Mouse (Mus musculus) liver, embryonic 14.5 days (tissue): ENCODE results near the gene Pkd1l3. TPM values are rescaled to one million over a fixed set of nuclear protein-coding genes. Genes with fewer than 3 reads are reported as not detected.

Source experiments
- ATAC-seq: fragments of 200-750 bp; cut with Nextera tagmentation; 2 replicates; pipeline ENCODE4 v1.8.0; 2017; ENCODE audit warnings: moderate number of reproducible peaks, mild to moderate bottlenecking, moderate library complexity; ENCODE audit not compliant: insufficient read depth
- DNase-seq, 3 experiments: peaks; one replicate each; pipeline ENCODE4 v3.0.0-alpha.2; 2012 to 2013; ENCODE audit warnings: low read depth in 3 of 3, low spot score in 3 of 3
- H3K27ac ChIP-seq: fragments of 300-500 bp; sonication (generic); 2 replicates; pipeline ENCODE4 v1.5.1; 2014; ENCODE audit warnings: moderate library complexity, mild to moderate bottlenecking, control low read depth, inconsistent platforms
- H3K27me3 ChIP-seq: fragments of 300-500 bp; sonication (generic); 2 replicates; pipeline ENCODE4 v1.6.1; 2014; ENCODE audit warnings: mild to moderate bottlenecking, low read length, moderate library complexity; ENCODE audit not compliant: control insufficient read depth, insufficient read depth
- H3K36me3 ChIP-seq: fragments of 300-500 bp; sonication (generic); replicated peaks from 2 replicates; pipeline ENCODE4 v1.6.1; 2014; ENCODE audit warnings: low read depth; ENCODE audit not compliant: control insufficient read depth, insufficient read depth
- H3K4me1 ChIP-seq, 2 experiments: fragments of 200-500 bp in 1 of 2; fragments of 300-500 bp in 1 of 2; sonication (generic) in 1 of 2; replicated peaks; 2 replicates each; pipeline ENCODE4 v1.6.1; 2012 to 2014; ENCODE audit warnings: antibody characterized with exemption in 1 of 2, inconsistent platforms in 1 of 2, low read length in 1 of 2; ENCODE audit not compliant: control insufficient read depth in 2 of 2, insufficient read depth in 2 of 2
- H3K4me2 ChIP-seq: fragments of 300-500 bp; sonication (generic); 2 replicates; pipeline ENCODE4 v1.6.1; 2014; ENCODE audit warnings: low read depth, mild to moderate bottlenecking, control low read depth, moderate library complexity
- H3K4me3 ChIP-seq, 2 experiments: fragments of 200-500 bp in 1 of 2; fragments of 300-500 bp in 1 of 2; sonication (generic) in 1 of 2; 2 replicates each; pipeline ENCODE4 v1.5.1; 2012 to 2014; ENCODE audit warnings: low read depth in 2 of 2, low read length in 2 of 2, mild to moderate bottlenecking in 2 of 2, control low read depth in 1 of 2, inconsistent platforms in 1 of 2, moderate library complexity in 1 of 2; ENCODE audit not compliant: insufficient read depth in 1 of 2
- H3K9ac ChIP-seq: fragments of 300-500 bp; sonication (generic); replicated peaks from 2 replicates; pipeline ENCODE4 v1.6.1; 2014; ENCODE audit warnings: mild to moderate bottlenecking, control low read depth, moderate library complexity
- H3K9me3 ChIP-seq: fragments of 300-500 bp; sonication (generic); 2 replicates; pipeline ENCODE4 v1.6.1; 2016; ENCODE audit warnings: low read length, mixed read lengths; ENCODE audit not compliant: control insufficient read depth
- CTCF ChIP-seq: IDR thresholded peaks from 2 replicates; pipeline ENCODE4 v1.5.1; 2016; ENCODE audit warnings: antibody characterized with exemption, low read depth, control low read depth
- EP300 ChIP-seq: IDR thresholded peaks from 2 replicates; pipeline ENCODE4 v1.6.1; 2016; ENCODE audit warnings: antibody characterized with exemption, low read depth
- WGBS: fragments of 180-500 bp; shearing (Covaris S2); extraction: QIAGEN DNeasy Blood & Tissue Kit; methylation state at CpG from one replicate; pipeline ENCODE4 v1.1.7; 2014; ENCODE audit not compliant: insufficient replicate concordance; 5-methylcytosine and 5-hydroxymethylcytosine counted together
- polyA plus RNA-seq, 2 experiments: library from polyadenylated mRNA; depleted of rRNA in 1 of 2; stranded (reverse) in 1 of 2; unstranded in 1 of 2; fragments of >200 nt; fragmentation: Nextera tagmentation in 1 of 2; extraction: Ambion mirVana in 1 of 2; gene quantifications; 2 replicates each; pipeline versions ENCODE4 v1.2.1 to v1.2.3; 2012 to 2014

Gene Pkd1l3
- polyA plus RNA-seq, 2 experiments: 0.37 to 0.76 TPM

- Histone ChIP-seq H3K27me3 (no peaks in the 10 kb centered on the region), H3K4me2 (peak overlapping the region; percentile 73), H3K27ac (no peak overlapping the region), H3K36me3 (no peaks in the 10 kb centered on the region), H3K9me3 (no peaks in the 10 kb centered on the region), H3K9ac (no peak overlapping the region; the same call in 1 of the 2 replicates), H3K4me1 (peaks cover 14 to 18% of the 10 kb centered on the region in 2 experiments), H3K4me3 (peak overlapping the region in 1 of 2 experiments; percentile 69; a peak in 3 of 4 replicates)
- TF ChIP-seq CTCF (no peak), EP300 (no peak)
- ATAC-seq (no peak), DNase-seq (no peak)
- WGBS: 59% methylated on average over 6 of the region's 6 CpGs
These were observed 79.8 kb downstream of the Pkd1l3 start for GRCm38 (mm10) chr8:109694154-109694553.

- TF ChIP-seq EP300 (no peak), CTCF (no peak)
- no peaks in the 10 kb centered on the region for H3K9me3 ChIP-seq
- H3K27ac ChIP-seq: no peak overlapping the region
- no peak overlapping the region for H3K9ac ChIP-seq
- no peak overlapping the region for H3K4me2 ChIP-seq
- no peaks in the 10 kb centered on the region for H3K36me3 ChIP-seq
- H3K27me3 ChIP-seq: no peaks in the 10 kb centered on the region; the same call in 1 of the 2 replicates
- peaks cover 6 to 9% of the 10 kb centered on the region in 2 experiments; a peak in 3 of 4 replicates for H3K4me1 ChIP-seq
- 62% methylated on average over 1 of the region's 1 CpGs for WGBS
- no peak for ATAC-seq
- no peak for DNase-seq
- no peak overlapping the region for H3K4me3 ChIP-seq
These were observed 83.4 kb downstream of the Pkd1l3 start for GRCm38 (mm10) chr8:109697754-109698153.

- Histone ChIP-seq H3K27ac (no peak overlapping the region), H3K36me3 (no peaks in the 10 kb centered on the region), H3K27me3 (peaks cover 2% of the 10 kb centered on the region), H3K4me3 (no peak overlapping the region), H3K4me1 (peaks cover 6 to 9% of the 10 kb centered on the region in 2 experiments; a peak in 3 of 4 replicates), H3K9ac (no peak overlapping the region), H3K4me2 (no peak overlapping the region), H3K9me3 (no peaks in the 10 kb centered on the region)
- 55% methylated on average over 3 of the region's 3 CpGs for WGBS
- no peak for TF ChIP-seq EP300
- no peak for ATAC-seq
- no peak for DNase-seq
These were observed 84.2 kb downstream of the Pkd1l3 start for GRCm38 (mm10) chr8:109698477-109698876.

- H3K9ac ChIP-seq: peak overlapping the region; percentile 60
- DNase-seq (peak in 1 of 3 experiments; percentile 49), ATAC-seq (peak; percentile 33)
- peak overlapping the region; percentile 57 for H3K27ac ChIP-seq
- peaks cover 6% of the 10 kb centered on the region for H3K36me3 ChIP-seq
- peaks cover 2% of the 10 kb centered on the region for H3K27me3 ChIP-seq
- 2% methylated on average over 24 of the region's 24 CpGs for WGBS
- TF ChIP-seq CTCF (no peak), EP300 (no peak)
- peak overlapping the region; percentile 92 for H3K4me2 ChIP-seq
- no peaks in the 10 kb centered on the region for H3K9me3 ChIP-seq
- H3K4me3 ChIP-seq: peak overlapping the region; percentile 62 to 99
- H3K4me1 ChIP-seq: peaks cover 12 to 18% of the 10 kb centered on the region in 2 experiments
These were observed 90.4 kb downstream of the Pkd1l3 start for GRCm38 (mm10) chr8:109704565-109705319.

GRCm38 (mm10) chr8:109705320-109706075 is 91.2 kb downstream of the Pkd1l3 start, which contains the start of gene Zfp821:
Gene Zfp821 (plus strand): TSS chr8:109705546.
- Histone ChIP-seq H3K4me2 (peak within 1 kb of the TSS; percentile 92), H3K9ac (peak within 1 kb of the TSS; percentile 99), H3K4me1 (peaks cover 12 to 18% of the 10 kb centered on the region in 2 experiments), H3K4me3 (peak within 1 kb of the TSS; percentile 64 to 99), H3K27ac (peak within 1 kb of the TSS; percentile 81), H3K36me3 (peaks cover 10% of the 10 kb centered on the region), H3K9me3 (no peaks in the 10 kb centered on the region), H3K27me3 (peaks cover 2% of the 10 kb centered on the region)
- no peak for TF ChIP-seq EP300
- ATAC-seq: peak; percentile 90
- peak; percentile 89 to 93 (median 90) for DNase-seq
- under 1% methylated on average over 91 of the region's 100 CpGs for WGBS
